Mouse (Mus musculus) WW6 (cell line): Measurements from ENCODE around the gene Dclk1.

ENCODE experiments used
- DNase-seq: peaks from one replicate; pipeline ENCODE4 v3.0.0-alpha.2; 2013; ENCODE audit warnings: low read depth, low spot score

The Dclk1 gene

DNA sequence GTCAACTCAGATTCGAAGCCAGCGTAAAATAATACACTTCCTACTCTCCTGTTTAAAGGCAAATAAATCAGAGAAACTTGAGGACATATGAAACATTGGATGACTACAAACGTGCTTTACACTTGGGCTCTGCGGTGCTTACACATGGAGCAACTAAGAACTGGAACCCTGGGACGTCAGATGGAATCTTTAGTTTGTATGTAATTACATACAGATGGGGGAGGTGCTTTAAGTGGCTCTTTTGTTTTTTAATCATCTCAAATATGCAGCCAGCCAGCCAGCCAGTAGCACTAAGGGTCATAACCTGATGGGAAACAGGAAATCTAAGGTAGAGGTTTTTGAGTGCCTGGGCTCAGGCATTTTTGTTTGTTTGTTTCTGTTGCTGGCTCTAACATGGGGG, 295.6 kb downstream of the Dclk1 start:
- DNase-seq: no peak

DNA sequence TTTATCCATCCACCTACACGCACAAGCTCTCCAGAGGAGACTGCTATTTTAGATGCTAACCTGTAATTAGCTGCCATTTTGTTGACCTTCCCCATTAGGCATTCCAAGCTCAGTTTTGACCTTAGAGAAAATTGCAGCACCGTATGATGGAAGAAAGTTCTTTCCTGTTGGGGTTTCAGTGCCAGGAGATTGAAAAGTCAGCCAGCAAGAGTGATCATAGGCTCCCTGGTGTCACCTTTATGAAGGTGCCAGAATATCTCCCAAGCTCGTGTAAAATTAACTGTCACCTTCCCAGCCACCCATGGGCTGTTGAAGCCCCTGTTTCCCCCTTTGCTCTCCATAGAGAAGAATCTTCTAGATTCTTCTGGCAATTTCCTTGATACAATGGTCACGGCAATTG, 297.2 kb downstream of the Dclk1 start:
- DNase-seq: no peak

DNA sequence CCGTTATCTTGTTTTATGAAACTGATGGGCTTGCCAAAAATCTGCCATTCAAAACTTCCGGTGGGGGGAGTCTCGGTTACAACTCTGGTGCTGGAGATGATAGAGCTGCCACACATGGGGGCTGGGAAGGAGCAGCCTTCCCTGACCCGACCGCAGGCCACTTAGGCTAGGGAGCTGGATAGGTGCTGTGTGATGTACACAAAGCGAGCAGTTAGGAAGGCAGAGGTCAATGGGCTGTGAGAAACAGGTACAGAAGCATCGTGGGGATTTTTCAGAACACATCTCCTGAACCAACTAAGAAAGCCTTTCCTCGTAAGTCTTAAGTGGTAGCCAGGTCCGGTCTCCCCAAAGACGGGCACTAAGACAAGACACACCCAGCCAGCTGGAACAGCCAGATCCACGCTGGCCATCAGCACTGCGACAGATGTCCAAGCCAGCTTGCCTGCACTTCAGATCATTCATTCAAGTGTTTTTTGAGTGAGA, 297.7 kb downstream of the Dclk1 start:
- DNase-seq: no peak

DNA sequence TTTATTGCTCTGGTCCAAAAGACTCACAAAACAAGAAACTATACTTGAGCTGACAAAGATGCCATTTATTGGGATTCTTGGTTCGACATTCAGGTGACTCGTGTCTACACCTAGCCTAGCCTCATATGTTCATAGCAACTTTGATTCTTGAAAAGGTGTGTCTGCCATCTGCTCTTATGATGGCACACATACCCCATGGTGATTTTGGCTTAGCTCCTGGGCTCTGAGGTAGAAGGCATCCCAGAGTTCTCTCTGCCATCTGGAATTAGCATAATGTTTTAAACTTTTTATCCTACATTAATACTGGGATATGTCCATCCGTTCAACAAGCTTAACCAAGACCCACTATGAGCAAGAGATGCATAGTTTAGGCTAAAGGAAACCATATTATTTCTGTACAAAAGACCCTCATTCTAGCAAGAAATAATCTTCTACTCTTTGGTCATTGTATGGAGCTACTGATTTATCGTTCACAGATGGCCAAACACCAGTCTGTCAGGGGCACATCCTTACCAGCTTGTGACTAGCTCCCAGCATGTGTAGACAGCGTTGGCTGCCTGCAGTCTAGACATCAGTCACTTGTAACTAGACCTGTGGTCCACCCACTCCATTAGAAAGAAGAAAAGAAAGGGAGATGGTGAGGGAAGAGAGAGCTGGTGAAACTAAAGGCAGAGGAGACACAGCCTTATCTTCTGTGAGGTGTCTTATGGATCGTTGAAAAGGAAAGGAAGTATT, 298.4 kb downstream of the Dclk1 start:
- no peak for DNase-seq

DNA sequence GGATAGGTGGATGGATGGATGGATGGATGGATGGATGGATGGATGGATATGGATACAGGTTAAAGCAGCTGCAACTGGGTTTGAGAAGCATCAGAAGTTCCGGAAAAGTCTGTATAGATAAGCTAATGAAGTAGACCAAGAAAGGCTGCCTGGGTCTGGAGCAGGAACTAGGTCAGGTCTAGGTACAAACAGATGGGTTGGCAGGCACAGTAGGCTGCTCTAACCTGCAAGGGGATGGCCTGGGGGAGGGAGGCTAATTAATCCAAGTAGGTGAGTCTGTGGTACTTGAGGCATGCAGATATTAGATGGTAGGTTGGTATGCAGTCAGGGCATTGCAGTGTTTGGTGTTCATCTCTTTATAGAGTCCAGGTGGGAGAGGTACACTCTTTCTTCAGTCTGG, 299.6 kb downstream of the Dclk1 start:
- no peak for DNase-seq

DNA sequence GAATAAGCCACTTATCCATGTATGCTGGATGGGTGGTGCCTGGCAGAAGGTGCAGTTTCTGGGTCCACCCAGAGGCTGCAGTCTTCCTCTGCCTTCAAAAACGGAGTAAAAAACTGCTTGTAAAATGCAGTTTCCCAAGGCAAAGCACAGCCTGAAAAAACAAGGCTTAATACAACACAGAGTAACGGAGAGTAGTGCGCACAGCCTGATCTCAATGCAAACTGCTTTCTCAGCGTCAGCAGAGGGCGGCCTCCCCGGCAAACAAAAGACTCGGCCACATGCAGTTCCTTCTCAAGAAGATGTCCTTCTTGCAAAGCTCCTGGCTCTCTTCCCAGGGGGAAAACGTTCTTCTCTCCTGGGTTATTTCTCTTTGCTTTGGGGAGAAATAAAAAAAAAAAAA, 300.1 kb downstream of the Dclk1 start:
- no peak for DNase-seq

DNA sequence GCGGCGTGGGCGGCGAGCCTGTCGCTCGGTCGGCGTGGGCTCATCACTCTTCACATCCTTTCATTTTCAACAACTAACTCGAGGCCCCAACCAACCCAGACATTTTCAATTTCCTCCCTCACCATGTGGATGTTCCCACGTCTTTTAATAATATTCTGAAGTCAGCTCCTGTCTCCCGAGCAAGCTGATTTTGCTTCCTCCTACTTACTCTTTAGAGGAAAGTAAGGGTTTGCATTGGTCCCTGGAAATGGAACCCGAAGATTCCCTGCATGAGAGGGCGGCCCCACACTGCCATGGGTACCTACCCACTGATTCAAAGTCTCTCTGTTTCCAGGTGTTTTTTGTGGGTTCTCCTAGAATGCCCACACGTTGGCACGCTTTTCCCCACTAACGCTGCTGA, 300.8 kb downstream of the Dclk1 start:
- DNase-seq: no peak

DNA sequence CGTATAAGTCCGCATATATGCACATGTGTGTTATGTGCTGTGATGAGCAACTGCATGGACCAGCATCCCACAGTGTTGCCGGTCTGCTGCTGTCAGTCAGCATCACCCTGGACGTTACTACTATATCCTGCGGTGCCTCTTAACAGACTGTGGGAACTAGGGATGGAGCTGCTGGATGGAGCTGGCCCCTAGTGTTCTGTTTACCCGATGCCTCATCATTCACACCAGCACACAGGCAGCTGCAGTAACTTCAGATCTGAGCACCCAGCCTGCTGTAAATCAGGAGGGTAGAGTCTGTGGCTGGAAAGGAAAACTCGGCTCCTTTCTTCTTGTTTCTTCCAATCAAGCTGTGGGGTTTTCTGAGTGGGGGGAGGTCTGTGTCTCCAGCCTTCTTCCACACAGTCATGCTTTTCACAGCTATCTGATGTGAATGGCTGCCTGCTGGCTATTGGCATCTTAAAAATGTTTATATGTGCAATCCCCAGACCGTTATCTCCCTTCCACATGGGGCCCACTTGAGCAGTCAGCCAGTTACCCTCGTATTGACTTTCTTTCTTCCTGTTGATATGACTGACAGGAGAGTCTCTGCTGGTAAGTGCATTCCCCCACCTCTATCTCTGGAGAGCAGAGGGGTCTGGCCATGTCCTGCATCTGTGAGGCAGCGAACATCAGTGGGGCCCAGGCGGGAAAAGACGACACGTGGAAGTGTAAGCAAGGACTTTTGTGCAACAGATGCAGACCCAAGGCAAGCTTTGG, 301.9 kb downstream of the Dclk1 start:
- DNase-seq: no peak

DNA sequence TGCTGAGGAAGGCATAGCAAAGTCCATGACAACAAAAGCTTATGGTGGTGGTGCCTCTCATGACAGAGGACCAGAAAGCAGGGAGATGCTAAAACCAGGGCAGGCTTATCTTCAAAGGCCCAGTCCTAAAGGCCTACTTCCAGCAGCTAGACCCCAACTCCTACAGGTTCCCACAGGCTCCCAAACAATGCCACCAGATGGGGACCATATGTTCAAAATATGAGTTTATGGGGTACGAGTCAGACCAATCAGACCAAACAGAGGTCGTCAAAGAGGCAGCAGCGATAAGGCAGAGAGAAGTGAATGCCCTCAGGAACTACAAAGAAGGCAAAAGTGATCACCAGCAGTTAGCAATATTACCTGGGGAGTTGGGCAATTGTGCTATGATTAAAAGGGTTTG, 303.1 kb downstream of the Dclk1 start:
- DNase-seq: no peak

DNA sequence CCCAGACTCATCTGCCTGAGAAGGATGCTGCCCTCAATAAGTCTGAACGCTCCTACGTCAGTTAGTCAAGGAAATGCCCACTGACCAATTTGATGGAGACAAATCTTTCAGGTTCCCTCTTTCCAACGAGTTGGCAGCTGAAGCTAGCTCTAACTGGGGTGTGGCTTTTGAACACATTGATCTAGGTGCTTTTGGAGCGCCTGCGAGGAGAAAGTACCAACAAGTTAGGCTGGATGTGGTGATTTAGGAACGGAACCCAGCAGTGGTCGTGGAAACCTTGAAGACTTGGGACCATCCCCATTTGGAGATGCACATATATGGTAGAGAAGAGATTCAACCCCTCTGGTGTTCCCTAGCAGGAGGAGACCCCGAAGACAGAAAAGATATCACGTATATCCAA, 303.8 kb downstream of the Dclk1 start:
- DNase-seq: no peak

DNA sequence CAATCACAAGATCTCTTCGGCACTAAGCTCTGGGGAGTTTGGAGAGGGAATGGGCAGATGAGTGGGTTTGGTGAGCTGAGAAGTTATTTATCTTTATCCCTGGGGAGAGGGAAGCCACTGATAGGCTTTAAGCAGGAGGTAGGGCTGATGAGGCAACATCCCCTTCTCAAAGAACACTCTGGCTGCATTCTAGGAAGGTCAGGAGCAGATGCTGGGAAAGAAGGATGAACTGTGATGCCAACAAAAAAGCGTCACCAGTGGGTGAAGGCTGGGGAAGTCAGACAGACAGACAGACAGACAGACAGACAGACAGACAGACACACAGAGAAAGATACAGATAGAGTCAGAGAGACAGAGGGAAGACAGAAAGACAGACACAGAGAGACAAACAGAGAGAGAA, 304.9 kb downstream of the Dclk1 start:
- no peak for DNase-seq

DNA sequence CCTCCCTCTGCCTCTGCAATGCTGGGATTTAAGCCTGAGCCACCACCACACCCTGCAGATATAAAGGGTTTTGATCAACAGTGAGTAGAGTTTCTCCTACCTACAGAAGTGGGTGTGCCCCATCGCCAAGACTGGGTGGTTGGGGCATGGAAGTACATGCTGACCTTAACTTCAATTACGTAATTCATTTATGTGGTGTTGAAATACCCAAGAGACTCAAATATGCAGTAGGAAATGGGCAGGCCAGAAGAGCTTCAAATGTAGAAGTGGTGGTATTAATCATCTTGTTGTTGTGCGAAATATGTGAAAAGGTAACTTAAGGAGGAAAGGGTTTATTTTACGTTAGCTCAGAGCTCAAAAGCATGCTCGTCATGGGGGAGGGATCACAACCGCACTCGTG, 307.2 kb downstream of the Dclk1 start:
- DNase-seq: no peak

DNA sequence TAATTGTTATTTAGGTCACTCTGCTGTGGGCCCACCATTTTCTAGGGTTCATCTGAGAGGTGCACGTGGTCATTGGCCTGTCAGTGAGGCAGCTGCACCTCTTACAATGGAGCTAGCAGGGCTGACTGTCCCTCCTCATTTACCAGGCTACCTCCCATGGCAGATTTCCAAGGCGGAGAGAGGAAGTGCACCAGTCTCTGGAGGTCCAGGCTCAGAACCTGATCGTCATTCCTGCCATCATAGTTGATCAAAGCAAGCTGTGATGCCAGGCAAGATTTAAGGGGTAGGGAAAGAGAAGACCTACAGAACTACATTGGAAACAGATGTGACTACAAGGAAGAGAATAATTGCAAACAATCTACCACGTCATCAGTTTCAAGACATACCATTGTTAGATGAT, 308.8 kb downstream of the Dclk1 start:
- no peak for DNase-seq

DNA sequence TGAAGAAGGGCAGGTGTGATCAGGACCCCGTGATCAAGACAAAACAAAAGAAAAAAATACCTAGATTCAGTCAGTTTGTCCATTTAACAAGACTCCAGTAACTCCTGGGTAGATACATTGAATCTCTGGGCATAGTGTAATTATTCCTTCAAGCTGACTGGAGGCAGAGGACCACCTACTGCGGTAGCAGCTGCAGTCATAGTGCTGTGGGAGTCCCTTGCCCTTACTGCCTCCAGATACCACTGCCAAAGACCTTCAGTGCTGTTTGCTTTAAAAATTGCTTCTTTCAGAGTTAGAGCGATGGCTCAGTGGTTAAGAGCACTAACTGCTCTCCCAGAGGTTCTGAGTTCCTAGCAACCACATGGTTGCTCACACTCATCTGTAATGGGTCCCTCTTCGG, 309.7 kb downstream of the Dclk1 start:
- no peak for DNase-seq

DNA sequence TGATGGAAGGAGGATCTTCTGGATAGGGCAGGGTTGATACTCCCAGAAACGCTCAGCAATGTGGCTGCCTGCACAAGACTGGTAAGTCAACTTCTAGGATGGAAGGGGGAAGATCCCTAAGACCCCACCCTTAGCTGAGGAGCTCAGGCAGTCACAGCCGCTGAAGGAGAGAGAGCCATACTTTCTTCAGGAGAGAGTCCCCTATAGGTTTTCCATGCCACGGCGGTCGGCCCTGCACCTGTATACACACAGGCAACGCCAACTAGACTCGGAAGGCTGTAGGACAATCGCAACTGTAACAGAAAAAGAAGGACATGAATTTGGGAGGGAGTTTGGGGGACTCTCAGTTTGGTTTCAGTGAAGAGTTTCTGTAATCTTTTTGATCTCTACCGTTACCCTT, 310.9 kb downstream of the Dclk1 start:
- DNase-seq: no peak

DNA sequence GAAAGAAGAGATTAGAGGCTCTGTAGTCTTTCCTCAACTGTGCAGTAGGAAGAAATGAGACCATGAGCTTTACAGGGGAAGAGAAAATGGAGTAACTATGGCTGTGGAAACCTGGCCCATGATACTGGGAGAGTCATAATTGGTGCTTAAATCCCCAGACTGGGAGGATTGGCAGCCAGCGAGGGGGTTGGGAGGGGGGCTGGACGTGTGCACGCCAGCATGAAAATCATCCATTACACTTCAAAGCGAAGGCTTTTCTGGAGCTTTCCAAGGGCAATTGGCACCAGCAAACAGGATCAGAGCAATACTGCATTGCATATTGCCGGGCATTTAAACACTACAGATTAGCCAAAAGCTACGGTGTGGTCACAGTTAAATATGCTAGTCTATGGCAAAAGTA, 313.7 kb downstream of the Dclk1 start:
- no peak for DNase-seq

DNA sequence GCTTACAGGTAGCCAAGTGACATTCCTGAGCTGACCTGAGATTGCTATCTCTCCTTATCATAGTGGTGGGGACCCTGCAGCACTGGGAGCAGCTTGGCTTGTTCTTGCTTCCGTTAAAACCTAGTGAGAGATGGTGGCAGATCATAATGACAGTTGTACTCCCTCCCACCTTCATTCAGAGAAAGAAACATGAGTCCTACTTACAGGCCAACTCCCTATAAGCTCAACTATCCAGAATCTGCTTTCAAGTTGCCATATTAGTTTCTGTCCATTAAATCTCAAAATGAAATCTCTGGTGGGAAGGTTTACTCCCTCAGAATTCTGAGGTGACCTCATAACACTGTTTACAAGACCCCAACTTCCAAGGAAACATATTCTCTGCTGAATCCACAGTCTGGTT, 316.4 kb downstream of the Dclk1 start:
- no peak for DNase-seq

DNA sequence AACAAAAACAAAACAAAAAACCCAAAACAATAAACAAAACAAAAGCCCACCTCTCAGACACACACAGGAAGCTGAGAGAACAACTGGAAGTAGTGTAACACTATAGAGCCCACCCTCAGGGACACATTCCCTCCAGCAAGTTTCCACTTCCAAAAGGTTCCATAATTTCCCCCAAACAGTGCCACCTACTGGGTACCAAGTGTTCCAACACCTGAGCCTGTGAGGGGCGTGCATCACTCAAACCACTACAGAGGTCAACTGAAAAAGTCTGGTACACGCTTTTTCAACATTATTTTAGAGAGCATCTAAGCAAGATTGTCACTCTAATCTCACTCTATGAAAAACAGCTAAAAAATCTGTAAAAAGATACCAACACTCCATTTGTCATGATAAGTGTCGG, 325.3 kb downstream of the Dclk1 start:
- no peak for DNase-seq

DNA sequence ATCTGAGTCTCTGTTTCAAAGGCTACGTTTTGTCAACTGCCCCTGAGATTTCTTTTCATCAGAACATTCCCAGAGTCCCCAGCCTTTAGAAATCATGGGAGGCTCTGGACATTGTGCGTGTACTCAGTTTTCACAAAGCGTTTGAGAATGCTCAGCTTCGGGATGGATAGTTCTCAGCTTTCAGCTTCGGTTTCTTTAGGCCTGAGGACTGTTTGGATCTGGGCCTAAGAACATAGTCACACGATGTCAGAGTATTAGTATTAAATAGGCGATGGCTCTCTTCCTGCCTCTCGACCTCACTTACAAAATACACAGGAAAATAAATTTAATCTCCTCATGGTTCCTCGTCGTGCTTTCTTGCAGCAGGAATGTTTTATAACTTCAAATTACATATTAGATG, 327.4 kb downstream of the Dclk1 start:
- DNase-seq: no peak

DNA sequence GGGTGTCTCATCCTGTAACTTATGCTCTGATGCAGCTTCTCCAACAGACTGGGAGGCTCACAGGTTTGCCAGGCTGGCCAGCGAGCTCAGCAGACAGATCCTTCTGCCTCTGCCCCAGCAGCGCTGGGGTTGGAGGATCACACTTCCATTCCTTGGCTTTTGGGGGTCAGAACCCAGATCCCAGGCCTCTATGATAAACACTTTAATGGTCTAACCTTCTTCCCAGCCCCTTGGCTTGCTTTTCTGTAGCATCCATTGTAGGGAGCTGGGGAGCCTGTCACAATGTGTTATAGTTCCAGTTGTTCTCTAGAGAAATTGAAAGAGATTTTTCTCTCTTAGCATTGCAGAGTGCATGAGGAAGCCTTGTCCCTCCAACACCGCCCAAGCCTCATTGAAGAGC, 328.9 kb downstream of the Dclk1 start:
- no peak for DNase-seq

DNA sequence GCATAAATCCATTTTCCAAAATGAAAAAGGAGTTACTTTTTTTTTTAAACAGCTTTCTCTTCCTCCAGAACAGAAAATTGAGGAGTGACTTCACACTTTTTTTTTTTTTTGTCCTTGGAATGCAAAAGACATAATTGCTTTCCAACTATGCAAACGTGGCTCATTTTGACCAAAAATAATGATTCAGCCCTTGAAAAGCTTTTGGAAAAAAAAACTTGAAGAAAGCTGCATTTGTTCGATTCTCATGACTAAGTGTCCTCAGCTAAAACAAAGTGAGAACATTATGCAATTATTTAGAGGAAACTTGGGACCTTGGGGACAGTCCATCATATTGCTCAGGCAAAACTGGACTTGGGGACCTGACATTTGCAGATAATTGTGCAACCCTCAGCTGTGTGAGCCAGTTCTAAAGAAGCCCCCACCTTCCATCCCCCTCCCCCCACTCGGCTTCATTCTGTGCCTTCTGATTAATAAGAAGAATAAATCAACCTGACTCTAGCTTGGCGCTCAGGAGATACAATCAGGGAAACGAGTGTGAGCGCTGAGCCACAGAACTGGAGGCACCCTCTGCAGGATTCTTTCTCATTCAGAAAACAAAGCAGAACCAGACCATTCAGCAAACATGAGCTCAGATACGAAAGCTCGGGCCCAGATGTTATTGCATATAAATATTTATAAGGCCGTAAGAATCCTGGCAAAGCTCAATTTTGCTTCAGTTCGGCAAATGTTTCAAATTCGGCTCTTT, 329.6 kb downstream of the Dclk1 start:
- no peak for DNase-seq

DNA sequence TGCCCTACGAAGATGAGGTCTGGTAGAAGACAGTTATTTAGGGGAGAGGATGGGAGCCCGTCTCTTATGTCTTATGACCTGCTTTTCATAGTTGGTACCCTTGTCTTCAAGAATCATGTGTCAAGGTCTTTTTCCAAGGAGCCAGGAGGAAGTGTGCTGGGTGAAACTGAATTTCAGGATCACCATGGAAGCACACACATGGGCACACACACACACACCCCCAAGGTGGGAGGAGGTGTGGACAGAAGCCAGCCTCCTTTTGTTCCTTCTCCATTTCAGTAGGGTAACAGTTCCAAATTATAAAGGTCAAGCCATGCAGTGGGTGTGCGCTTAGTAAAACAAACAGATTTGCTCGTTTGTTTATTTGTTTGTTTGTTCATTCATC, 330.1 kb downstream of the Dclk1 start:
- no peak for DNase-seq

DNA sequence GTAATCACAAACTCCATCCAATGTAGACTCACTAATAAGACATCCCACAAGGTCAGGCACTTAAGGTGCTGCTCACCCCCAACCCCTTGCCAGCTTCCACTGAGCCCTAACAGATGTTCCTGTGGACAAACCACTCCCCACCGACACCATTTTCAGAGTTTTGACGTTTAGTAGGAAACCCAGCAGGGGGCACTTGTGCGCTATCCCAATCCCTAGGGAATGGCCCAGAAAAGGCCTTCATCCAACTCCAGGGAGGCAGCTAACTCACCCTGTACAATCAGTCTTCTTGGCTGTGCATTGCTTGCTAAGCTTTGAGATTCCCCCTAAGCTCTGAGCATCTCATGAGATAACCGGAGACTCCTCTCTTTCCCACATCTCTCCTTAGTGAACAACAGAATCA, 331.8 kb downstream of the Dclk1 start:
- DNase-seq: no peak
